In the genomic region with DNA sequence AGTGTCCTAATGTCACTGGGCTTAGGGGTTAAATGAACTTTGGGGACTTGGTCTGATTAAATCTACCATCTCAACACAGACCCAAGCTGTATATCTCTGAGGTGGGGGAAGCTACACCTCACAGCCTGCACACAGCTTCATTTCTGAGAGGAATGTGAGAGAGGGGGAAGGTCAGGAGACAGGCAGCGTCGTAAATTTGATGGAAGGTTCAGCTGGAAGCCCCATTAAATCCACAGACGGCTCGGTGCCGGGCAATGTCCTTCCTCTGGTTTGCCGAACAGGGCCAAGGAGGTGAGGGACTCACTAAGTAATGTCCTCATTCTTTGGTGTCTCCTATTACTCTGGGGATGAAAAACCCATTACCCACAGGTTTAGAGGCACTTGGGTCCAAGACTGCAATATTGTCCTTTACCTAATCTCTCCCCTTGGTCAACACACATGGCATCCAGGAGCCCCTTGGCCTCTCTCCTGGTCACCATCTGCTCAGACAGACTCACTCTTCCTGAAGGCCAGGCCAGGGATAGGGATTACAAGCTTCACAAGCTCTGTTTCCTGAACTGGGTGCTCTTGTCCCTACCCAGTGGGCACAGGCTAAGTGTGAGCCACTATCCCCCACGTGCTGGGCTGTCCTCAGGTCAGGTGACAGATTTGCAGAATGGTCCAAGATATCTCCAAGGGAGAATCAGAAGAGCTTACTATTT, we compare ENCODE assay signal across 14 mouse cellular contexts.
DNase-seq lines count a peak whose midpoint lies in the region; ATAC-seq and TF ChIP-seq lines count a peak whose summit lies in the region.
"Had no signal": no experiment of that assay in that cellular context is flagged by ENCODE, and none has a peak within 500 bp of the region (broad histone marks: within the 10 kb centered on the region; RNA-seq: fewer than 3 reads in every experiment).

No protein-coding gene starts in this region.

- H3K9me3 ChIP-seq in hindbrain, postnatal 0 days (ENCODE audit: low read length): no peaks in the 10 kb centered on the region
- H3K9me3 ChIP-seq in hindbrain, embryonic 16.5 days (ENCODE audit: control insufficient read depth, low read length): no peaks in the 10 kb centered on the region
- 0 out of 2 replicates have a peak, but pooled peaks cover 6% of the 10 kb centered on the region for H3K9me3 ChIP-seq in limb, embryonic 12.5 days
- H3K9me3 ChIP-seq in midbrain, embryonic 14.5 days (ENCODE audit: control insufficient read depth, low read length): no peaks in the 10 kb centered on the region
- H3K9me3 ChIP-seq: heart, embryonic 12.5 days; intestine, embryonic 15.5 days had no signal

- H3K36me3 ChIP-seq in hindbrain, postnatal 0 days (ENCODE audit: insufficient read depth, low read length): no peaks in the 10 kb centered on the region
- H3K36me3 ChIP-seq in hindbrain, embryonic 16.5 days (ENCODE audit: control insufficient read depth, insufficient read depth, low read length): no peaks in the 10 kb centered on the region
- 0 out of 2 replicates have a peak, but pooled peaks cover 10% of the 10 kb centered on the region for H3K36me3 ChIP-seq in limb, embryonic 12.5 days
- no peaks in the 10 kb centered on the region for H3K36me3 ChIP-seq in midbrain, embryonic 14.5 days (ENCODE audit: control insufficient read depth, insufficient read depth, low read length)
- H3K36me3 ChIP-seq: heart, embryonic 12.5 days; intestine, embryonic 15.5 days had no signal

- TF ChIP-seq CTCF in hindbrain, postnatal 0 days (IDR thresholded peaks at IDR 0.05; ENCODE audit: low read depth): no peak
- TF ChIP-seq CTCF in cerebellum, adult 2 months (IDR thresholded peaks at IDR 0.05; ENCODE audit: borderline replicate concordance, insufficient read depth, low read depth, low read length): no peak

- peaks cover 11% of the 10 kb centered on the region for H3K4me1 ChIP-seq in hindbrain, postnatal 0 days (ENCODE audit: insufficient read depth, low read length)
- H3K4me1 ChIP-seq in hindbrain, embryonic 16.5 days (ENCODE audit: control insufficient read depth, insufficient read depth, low read depth, low read length): peaks cover 17% of the 10 kb centered on the region
- peaks cover 24% of the 10 kb centered on the region for H3K4me1 ChIP-seq in cerebellum, adult 2 months (ENCODE audit: control insufficient read depth, insufficient read depth, low read length)
- peaks cover 72% of the 10 kb centered on the region for H3K4me1 ChIP-seq in limb, embryonic 12.5 days (replicated peaks)
- peaks cover 5% of the 10 kb centered on the region for H3K4me1 ChIP-seq in midbrain, embryonic 14.5 days (ENCODE audit: control insufficient read depth, insufficient read depth, low read length)

- no peak for DNase-seq in hindbrain, postnatal 0 days (ENCODE audit: low spot score)
- peak; percentile 51 to 71 for DNase-seq in cerebellum, adult 2 months
- DNase-seq in cerebellum, postnatal 14 days: peak; percentile 57 to 78
- no peak for DNase-seq in lung, postnatal 4 days
- DNase-seq in midbrain, embryonic 14.5 days: no peak
- DNase-seq: forebrain, postnatal 0 days; gastrocnemius, postnatal 36 days; heart, postnatal 4 days; lung, embryonic 14.5 days had no signal

- H3K27me3 ChIP-seq in hindbrain, postnatal 0 days (ENCODE audit: insufficient read depth, low read length): no peaks in the 10 kb centered on the region
- H3K27me3 ChIP-seq in hindbrain, embryonic 16.5 days (replicated peaks; ENCODE audit: control insufficient read depth, insufficient read depth, low read length): 0 out of 2 replicates have a peak, but pooled peaks cover 2% of the 10 kb centered on the region
- no peaks in the 10 kb centered on the region for H3K27me3 ChIP-seq in cerebellum, adult 2 months (ENCODE audit: control insufficient read depth, insufficient read depth, low read length)
- no peaks in the 10 kb centered on the region for H3K27me3 ChIP-seq in limb, embryonic 12.5 days
- no peaks in the 10 kb centered on the region for H3K27me3 ChIP-seq in midbrain, embryonic 14.5 days (ENCODE audit: control insufficient read depth, insufficient read depth, low read length)
- H3K27me3 ChIP-seq: heart, embryonic 12.5 days; intestine, embryonic 15.5 days had no signal

- H3K4me3 ChIP-seq in hindbrain, postnatal 0 days (ENCODE audit: low read length): no peak overlapping the region
- H3K4me3 ChIP-seq in hindbrain, embryonic 16.5 days (ENCODE audit: low read length): no peak overlapping the region
- no peak overlapping the region for H3K4me3 ChIP-seq in cerebellum, adult 2 months (replicated peaks; ENCODE audit: insufficient read depth, low read depth, low read length)
- H3K4me3 ChIP-seq in limb, embryonic 12.5 days (replicated peaks): no peak overlapping the region
- H3K4me3 ChIP-seq in midbrain, embryonic 14.5 days (replicated peaks; ENCODE audit: low read depth, low read length): no peak overlapping the region
- H3K4me3 ChIP-seq: heart, embryonic 12.5 days; intestine, embryonic 15.5 days; left cerebral cortex, adult 2 months had no signal

- WGBS in hindbrain, postnatal 0 days: 54% methylated on average over 7 of the region's 7 CpGs
- WGBS in hindbrain, embryonic 16.5 days: 49% methylated on average over 7 of the region's 7 CpGs
- WGBS in cerebellum, adult 2 months: 53% methylated on average over 7 of the region's 7 CpGs
- 7% methylated on average over 7 of the region's 7 CpGs for WGBS in limb, embryonic 12.5 days
- 84% methylated on average over 7 of the region's 7 CpGs for WGBS in midbrain, embryonic 14.5 days

- H3K4me2 ChIP-seq in hindbrain, postnatal 0 days (ENCODE audit: low read depth, low read length): no peak overlapping the region
- no peak overlapping the region for H3K4me2 ChIP-seq in hindbrain, embryonic 16.5 days (ENCODE audit: low read length)
- H3K4me2 ChIP-seq in limb, embryonic 12.5 days: no peak overlapping the region
- H3K4me2 ChIP-seq in midbrain, embryonic 14.5 days (ENCODE audit: low read length): no peak overlapping the region
- H3K4me2 ChIP-seq: heart, embryonic 12.5 days; intestine, embryonic 15.5 days; lung, embryonic 14.5 days had no signal

- ATAC-seq in hindbrain, postnatal 0 days: no peak
- ATAC-seq in hindbrain, embryonic 16.5 days: no peak
- ATAC-seq in limb, embryonic 12.5 days (ENCODE audit: insufficient number of reproducible peaks, insufficient read depth, low FRiP score, low TSS enrichment, low read depth): no peak
- ATAC-seq in midbrain, embryonic 14.5 days (ENCODE audit: low FRiP score, low TSS enrichment): no peak
- ATAC-seq: forebrain, postnatal 0 days; intestine, embryonic 15.5 days had no signal

- TF ChIP-seq POLR2A in cerebellum, adult 2 months (IDR thresholded peaks at IDR 0.05; ENCODE audit: borderline replicate concordance, insufficient read depth, low read length): no peak

- no peak overlapping the region for H3K9ac ChIP-seq in hindbrain, postnatal 0 days (replicated peaks; ENCODE audit: low read length)
- H3K9ac ChIP-seq in hindbrain, embryonic 16.5 days (ENCODE audit: low read depth, low read length): no peak overlapping the region
- no peak overlapping the region for H3K9ac ChIP-seq in limb, embryonic 12.5 days (replicated peaks)
- H3K9ac ChIP-seq in midbrain, embryonic 14.5 days (replicated peaks; ENCODE audit: low read length): no peak overlapping the region
- H3K9ac ChIP-seq: forebrain, postnatal 0 days; heart, embryonic 12.5 days; intestine, embryonic 15.5 days; lung, embryonic 14.5 days had no signal

- H3K27ac ChIP-seq in hindbrain, postnatal 0 days: peak overlapping the region; percentile 51; the same call in 1 of the 2 replicates
- H3K27ac ChIP-seq in hindbrain, embryonic 16.5 days (ENCODE audit: low read depth, low read length): no peak overlapping the region
- H3K27ac ChIP-seq in cerebellum, adult 2 months (ENCODE audit: insufficient read depth, low read length): no peak overlapping the region
- H3K27ac ChIP-seq in limb, embryonic 12.5 days: peak overlapping the region; percentile 42; the same call in 1 of the 2 replicates
- no peak overlapping the region for H3K27ac ChIP-seq in midbrain, embryonic 14.5 days (replicated peaks; ENCODE audit: low read depth, low read length)
- H3K27ac ChIP-seq: intestine, embryonic 15.5 days; left cerebral cortex, adult 2 months had no signal

Comparison
In these comparisons a context has a peak if more than half of its experiments do, and no peak if none do; other contexts are left out.
1. H3K27ac ChIP-seq: peak in hindbrain, postnatal 0 days (single experiment) and limb, embryonic 12.5 days (single experiment); none in hindbrain, embryonic 16.5 days (single experiment), cerebellum, adult 2 months (single experiment) and midbrain, embryonic 14.5 days (single experiment).
2. DNase-seq: peak in cerebellum, adult 2 months (2 of 2) and cerebellum, postnatal 14 days (2 of 2); none in hindbrain, postnatal 0 days (single experiment), lung, postnatal 4 days (0 of 2) and midbrain, embryonic 14.5 days (single experiment).